Mouse (Mus musculus) mouse trophoblast stem cell (cell line): ENCODE data around the gene Rps28.

ENCODE experiments used
- in situ Hi-C, 2 experiments: fragments of 300-500 bp; cut with MseI, MboI; formaldehyde crosslinking; loops; 2 replicates in 1 of 2; 3 replicates in 1 of 2; pipeline ENCODE4 v1.15.1; 2025

The Rps28 gene

GRCm38 (mm10) chr17:33773871-33774572 is 50.3 kb downstream of the Rps28 start:
- in situ Hi-C loops, result no loop called here

- in situ Hi-C loops, result no loop called here
These were observed 50.9 kb downstream of the Rps28 start for GRCm38 (mm10) chr17:33773426-33773825.

- in situ Hi-C loops, result no loop called here
These were observed 52.7 kb downstream of the Rps28 start for GRCm38 (mm10) chr17:33771617-33772016.
